Mouse (Mus musculus) ES-E14 (cell line): ENCODE data around the gene Syna. TPM values are rescaled to one million over a fixed set of nuclear protein-coding genes. Genes with fewer than 3 reads are reported as not detected.

Experiments
- DNase-seq: peaks from one replicate; pipeline ENCODE4 v3.0.0-alpha.2; 2013; ENCODE audit warnings: low read depth, low spot score
- H3K27ac ChIP-seq: 2 replicates; pipeline ENCODE4 v1.5.1; 2012; ENCODE audit warnings: low read depth, mild to moderate bottlenecking, low read length, moderate library complexity, mixed read lengths; ENCODE audit not compliant: poor library complexity, insufficient read depth, severe bottlenecking
- H3K36me3 ChIP-seq: 2 replicates; pipeline ENCODE4 v1.6.1; 2012; ENCODE audit warnings: mild to moderate bottlenecking, low read length, moderate library complexity, mixed read lengths; ENCODE audit not compliant: control insufficient read depth, poor library complexity, insufficient read depth, severe bottlenecking
- H3K4me1 ChIP-seq, 2 experiments: fragments of 150-350 bp in 1 of 2; sonication (generic) in 1 of 2; 2 replicates each; pipeline ENCODE4 v1.6.1; 2012; ENCODE audit warnings: low read length in 2 of 2, mild to moderate bottlenecking in 1 of 2, mixed read lengths in 1 of 2; ENCODE audit not compliant: control insufficient read depth in 2 of 2, insufficient read depth in 2 of 2, poor library complexity in 1 of 2
- H3K4me3 ChIP-seq, 2 experiments: fragments of 150-350 bp in 1 of 2; sonication (generic) in 1 of 2; 2 replicates each; pipeline ENCODE4 v1.5.1; 2012; ENCODE audit warnings: low read length in 2 of 2, low read depth in 1 of 2, mild to moderate bottlenecking in 1 of 2, mixed read lengths in 1 of 2; ENCODE audit not compliant: insufficient read depth in 1 of 2, poor library complexity in 1 of 2, severe bottlenecking in 1 of 2
- H3K9ac ChIP-seq: 2 replicates; pipeline ENCODE4 v1.6.1; 2012; ENCODE audit warnings: low read depth, mild to moderate bottlenecking, low read length, mixed read lengths; ENCODE audit not compliant: poor library complexity, insufficient read depth, severe bottlenecking
- H3K9me3 ChIP-seq: fragments of 150-350 bp; sonication (generic); 2 replicates; pipeline ENCODE4 v1.6.1; 2012; ENCODE audit warnings: low read depth, mild to moderate bottlenecking, low read length; ENCODE audit not compliant: control insufficient read depth, insufficient read depth
- CHD2 ChIP-seq: IDR thresholded peaks from 2 replicates; pipeline ENCODE4 v1.6.1; 2014; ENCODE audit warnings: mild to moderate bottlenecking, low read depth, low read length, inconsistent platforms
- HCFC1 ChIP-seq: IDR thresholded peaks from 2 replicates; pipeline ENCODE4 v1.6.1; 2012; ENCODE audit warnings: low read length, inconsistent platforms, borderline replicate concordance; ENCODE audit not compliant: insufficient read depth
- MAFK ChIP-seq: IDR thresholded peaks from 2 replicates; pipeline ENCODE4 v1.6.1; 2014; ENCODE audit warnings: mild to moderate bottlenecking, low read depth, low read length, inconsistent platforms; ENCODE audit not compliant: insufficient read depth
- ZC3H11A ChIP-seq: IDR thresholded peaks from 2 replicates; pipeline ENCODE4 v1.6.1; 2012; ENCODE audit warnings: low read depth, mild to moderate bottlenecking, inconsistent platforms, low read length, borderline replicate concordance
- ZNF384 ChIP-seq: IDR thresholded peaks from 2 replicates; pipeline ENCODE4 v1.6.1; 2012; ENCODE audit warnings: low read depth, low read length, inconsistent platforms
- in situ Hi-C, 2 experiments: fragments of 600-800 bp; cut with MboI; formaldehyde crosslinking; loops; one replicate each; pipeline ENCODE4 v1.15.1; 2025; ENCODE audit warnings: low sequenced_read_pairs in 2 of 2, inconsistent platforms in 1 of 2; ENCODE audit not compliant: unreplicated experiment in 2 of 2
- total RNA-seq: library from RNA; depleted of rRNA; stranded (reverse); fragments of 300-350 nt; gene quantifications from 2 replicates; pipeline ENCODE4 v1.2.3, GENCODE M21; 2012

The Syna gene
- total RNA-seq, 1 experiment, result 0.18 TPM

DNA sequence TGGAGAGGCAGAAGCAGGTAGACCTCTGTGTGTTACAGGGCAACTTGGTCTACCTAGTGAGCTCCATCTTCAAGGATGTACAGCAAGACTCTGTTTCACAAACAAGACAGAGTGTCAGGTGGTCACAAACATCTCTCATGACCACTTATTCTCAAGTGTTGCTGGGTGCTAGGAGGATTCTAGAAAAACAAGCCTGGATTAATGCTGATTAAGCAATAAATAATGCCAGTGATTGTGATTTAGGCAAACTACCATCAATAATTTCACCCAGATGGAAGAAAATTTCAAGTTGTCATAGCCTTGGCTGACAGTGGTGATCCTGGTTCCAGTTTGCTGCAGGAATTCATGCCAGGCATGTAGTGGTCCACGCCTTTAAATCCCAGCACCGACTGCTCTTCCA, 4.3 kb upstream of the Syna start:
- no peak for TF ChIP-seq ZNF384
- peak; percentile 83 for TF ChIP-seq MAFK
- TF ChIP-seq CHD2, result no peak
- TF ChIP-seq HCFC1, result no peak
- TF ChIP-seq ZC3H11A, result no peak
- Histone ChIP-seq H3K36me3 (no peaks in the 10 kb centered on the region), H3K4me3 (no peak overlapping the region), H3K9me3 (no peaks in the 10 kb centered on the region), H3K27ac (no peak overlapping the region), H3K9ac (no peak overlapping the region), H3K4me1 (peaks cover 8 to 18% of the 10 kb centered on the region in 2 experiments; a peak in 3 of 4 replicates)
- in situ Hi-C loops, result no loop called here
- DNase-seq, result no peak

DNA sequence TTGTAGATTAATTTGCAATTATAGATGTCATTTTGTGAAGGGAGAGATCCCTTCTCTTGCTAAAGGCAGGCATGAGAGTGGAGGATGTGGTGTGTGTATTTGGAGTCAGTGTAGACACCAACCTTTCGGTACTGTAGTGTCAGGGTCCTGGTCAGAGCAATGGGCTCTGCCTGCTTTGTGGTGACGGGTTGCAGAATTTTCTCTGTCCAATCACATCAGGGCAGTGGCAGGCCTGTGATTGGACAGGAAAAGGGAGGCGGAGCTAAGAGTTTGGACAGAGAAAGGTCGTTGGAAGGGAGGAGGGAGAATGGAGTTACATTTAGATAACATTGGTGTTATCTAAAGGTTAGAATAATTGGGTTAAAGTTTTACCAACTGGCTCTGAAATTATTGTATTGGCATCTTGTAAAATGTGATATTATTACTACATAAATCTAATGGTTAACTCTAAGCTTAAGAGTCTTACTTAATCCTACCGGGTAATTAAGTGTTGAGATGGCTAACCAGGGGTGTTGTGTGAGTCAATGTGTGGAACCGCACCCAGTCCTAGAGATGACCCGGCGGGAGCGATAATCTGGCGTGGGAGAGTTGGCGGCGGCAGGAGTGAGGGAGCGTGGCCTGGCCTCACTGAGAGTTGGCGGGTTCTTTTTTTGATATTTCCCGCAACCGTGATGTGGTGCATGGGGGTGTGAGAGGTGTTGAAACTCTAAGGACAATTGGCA, 640 bp upstream of the Syna start:
- Histone ChIP-seq H3K36me3 (no peaks in the 10 kb centered on the region), H3K4me3 (peak overlapping the region in 1 of 2 experiments; percentile 49; a peak in 2 of 4 replicates), H3K4me1 (peaks cover 7 to 8% of the 10 kb centered on the region in 2 experiments; a peak in 2 of 4 replicates), H3K27ac (no peak overlapping the region), H3K9ac (no peak overlapping the region), H3K9me3 (no peaks in the 10 kb centered on the region)
- in situ Hi-C loops, result no loop called here
- DNase-seq, result no peak
- TF ChIP-seq CHD2 (no peak), MAFK (no peak), HCFC1 (no peak), ZC3H11A (no peak), ZNF384 (no peak)

DNA sequence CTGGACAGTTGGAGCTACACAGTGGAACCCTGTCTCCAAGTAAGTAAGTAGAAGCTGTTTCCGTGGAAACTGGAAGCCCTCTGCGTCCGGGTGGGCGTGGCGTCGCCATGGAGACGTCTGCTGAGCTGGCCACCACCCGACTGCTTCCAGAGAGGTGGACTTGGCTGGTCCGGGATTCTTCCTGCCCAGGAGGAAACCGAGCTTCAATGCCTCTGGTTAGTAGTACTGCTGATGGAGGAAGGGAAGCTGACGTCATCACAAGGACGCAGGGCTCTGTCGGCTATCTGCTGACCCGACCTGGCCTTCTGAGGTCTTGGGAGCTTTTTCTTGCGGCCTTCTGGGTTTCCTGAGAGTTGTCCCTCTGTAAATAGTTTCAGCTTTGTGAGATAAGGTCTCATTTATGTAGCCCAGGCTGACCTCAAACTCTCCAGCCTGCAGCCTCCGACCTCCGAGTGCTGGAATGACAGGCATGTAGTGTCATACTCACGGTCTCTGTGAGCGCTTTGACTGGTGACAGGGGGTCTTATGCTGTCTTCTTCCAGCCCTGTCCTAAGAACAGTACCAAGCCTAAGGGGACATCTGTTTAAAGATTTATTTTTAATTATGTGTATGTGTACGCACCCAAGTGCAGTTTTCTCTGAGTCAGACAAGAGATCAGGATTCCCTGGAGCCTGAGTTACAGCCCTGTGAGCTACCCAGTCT, 4.4 kb downstream of the Syna start:
- H3K9me3 ChIP-seq, result no peaks in the 10 kb centered on the region
- H3K9ac ChIP-seq, result no peak overlapping the region
- no peak overlapping the region for H3K4me3 ChIP-seq
- in situ Hi-C loops, result no loop called here
- no peak for DNase-seq
- TF ChIP-seq MAFK (no peak), ZNF384 (no peak), HCFC1 (no peak), CHD2 (no peak)
- peaks cover 11 to 25% of the 10 kb centered on the region in 2 experiments; a peak in 3 of 4 replicates for H3K4me1 ChIP-seq
- H3K36me3 ChIP-seq, result no peaks in the 10 kb centered on the region
- H3K27ac ChIP-seq, result no peak overlapping the region

DNA sequence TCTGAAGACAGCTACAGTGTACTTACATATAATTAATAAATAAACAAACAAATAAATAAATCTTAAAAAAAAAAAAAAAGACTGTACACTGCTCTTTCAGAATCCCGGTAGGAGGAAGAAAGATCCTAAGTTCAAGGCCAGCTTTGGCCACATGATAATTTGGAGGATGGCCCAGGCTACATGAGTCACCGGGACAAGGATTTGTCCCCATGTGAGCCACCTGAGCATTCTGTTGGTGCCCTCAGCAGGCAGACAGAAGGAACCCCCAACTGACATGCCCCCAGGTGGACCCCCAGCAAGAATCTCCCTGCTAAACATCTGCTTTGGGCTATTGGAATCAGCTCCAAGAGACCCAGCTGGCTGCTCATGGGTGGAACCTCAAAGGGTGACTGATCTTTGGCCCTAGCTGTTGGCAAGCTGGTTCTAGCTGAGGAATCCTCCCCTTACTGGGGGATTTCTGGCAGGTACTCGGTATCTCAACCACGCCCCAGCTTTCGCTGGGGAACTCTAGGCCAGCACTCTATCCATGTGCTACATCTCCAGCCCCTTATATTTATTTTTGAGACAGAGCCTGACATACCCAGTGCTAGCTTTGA, 5.9 kb downstream of the Syna start:
- in situ Hi-C loops, result no loop called here
- Histone ChIP-seq H3K9me3 (no peaks in the 10 kb centered on the region), H3K9ac (no peak overlapping the region), H3K27ac (no peak overlapping the region), H3K4me1 (peaks cover 10 to 25% of the 10 kb centered on the region in 2 experiments; a peak in 3 of 4 replicates), H3K36me3 (no peaks in the 10 kb centered on the region), H3K4me3 (no peak overlapping the region)
- TF ChIP-seq CHD2 (no peak), ZNF384 (no peak), HCFC1 (no peak), ZC3H11A (no peak), MAFK (no peak)
- no peak for DNase-seq
